Mouse (Mus musculus): ENCODE results near the gene Nup210l. TPM values are rescaled to one million over a fixed set of nuclear protein-coding genes. Genes with fewer than 3 reads are reported as not detected.

The Nup210l gene
- polyA plus RNA-seq, 1 experiment: 55.5 TPM

DNA sequence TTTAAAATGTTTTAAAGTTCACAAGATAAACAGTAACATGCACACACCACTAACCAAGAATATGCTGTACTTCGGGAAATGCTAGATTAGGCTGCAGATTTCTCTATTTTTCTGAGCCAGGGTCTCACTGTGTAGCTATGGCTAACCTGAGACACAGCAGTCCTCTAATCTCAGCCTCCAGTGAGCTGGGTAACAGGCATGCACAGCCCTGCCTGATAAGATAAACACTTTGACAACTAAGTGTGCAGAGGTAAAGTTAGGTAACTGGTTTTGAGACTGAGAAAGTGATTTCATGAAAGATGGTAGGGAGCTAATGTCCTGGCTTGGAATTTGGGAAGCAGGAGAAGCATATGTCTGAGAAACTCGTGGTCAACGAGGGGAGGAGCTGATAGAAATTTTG, 9.5 kb upstream of the Nup210l start:
- no peak overlapping the region for H3K4me3 ChIP-seq (ENCODE audit: control insufficient read depth, low read depth, low read length)
- no peaks in the 10 kb centered on the region for H3K4me1 ChIP-seq (ENCODE audit: control insufficient read depth, insufficient read depth, low read length)
- H3K27ac ChIP-seq (ENCODE audit: control insufficient read depth, insufficient read depth, low read depth, low read length): no peak overlapping the region
- H3K36me3 ChIP-seq (ENCODE audit: control insufficient read depth, insufficient read depth, low read length): no peaks in the 10 kb centered on the region
- TF ChIP-seq POLR2A (IDR thresholded peaks at IDR 0.05; ENCODE audit: control insufficient read depth, low read depth, low read length) (no peak), CTCF (IDR thresholded peaks at IDR 0.05; ENCODE audit: control insufficient read depth, insufficient read depth, insufficient replicate concordance, low read depth, low read length) (no peak)
- no peaks in the 10 kb centered on the region for H3K27me3 ChIP-seq (ENCODE audit: control insufficient read depth, insufficient read depth, low read length)

DNA sequence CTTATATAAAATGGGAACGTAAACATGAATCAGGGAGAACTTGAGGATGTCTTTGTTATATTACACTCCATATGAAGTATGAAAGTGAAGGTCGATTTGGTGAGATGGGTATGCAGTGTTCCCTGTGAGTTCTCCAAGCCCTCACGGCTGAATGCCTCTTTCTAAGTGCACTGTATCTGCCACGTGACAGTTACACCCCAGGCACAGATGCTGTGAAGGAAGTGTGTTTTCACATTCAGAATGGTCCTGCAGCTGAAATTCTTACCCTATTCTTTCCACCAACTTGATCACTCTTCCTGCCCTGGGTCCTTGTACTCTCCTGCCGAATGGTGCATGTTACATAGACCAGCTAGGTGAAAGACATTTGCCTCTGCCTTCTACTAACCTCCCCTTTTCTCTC, 6.0 kb upstream of the Nup210l start:
- Histone ChIP-seq H3K27me3 (ENCODE audit: control insufficient read depth, insufficient read depth, low read length) (no peaks in the 10 kb centered on the region), H3K4me3 (ENCODE audit: control insufficient read depth, low read depth, low read length) (no peak overlapping the region), H3K27ac (ENCODE audit: control insufficient read depth, insufficient read depth, low read depth, low read length) (no peak overlapping the region), H3K4me1 (ENCODE audit: control insufficient read depth, insufficient read depth, low read length) (no peaks in the 10 kb centered on the region), H3K36me3 (ENCODE audit: control insufficient read depth, insufficient read depth, low read length) (no peaks in the 10 kb centered on the region)
- TF ChIP-seq POLR2A (IDR thresholded peaks at IDR 0.05; ENCODE audit: control insufficient read depth, low read depth, low read length) (no peak), CTCF (IDR thresholded peaks at IDR 0.05; ENCODE audit: control insufficient read depth, insufficient read depth, insufficient replicate concordance, low read depth, low read length) (no peak)

DNA sequence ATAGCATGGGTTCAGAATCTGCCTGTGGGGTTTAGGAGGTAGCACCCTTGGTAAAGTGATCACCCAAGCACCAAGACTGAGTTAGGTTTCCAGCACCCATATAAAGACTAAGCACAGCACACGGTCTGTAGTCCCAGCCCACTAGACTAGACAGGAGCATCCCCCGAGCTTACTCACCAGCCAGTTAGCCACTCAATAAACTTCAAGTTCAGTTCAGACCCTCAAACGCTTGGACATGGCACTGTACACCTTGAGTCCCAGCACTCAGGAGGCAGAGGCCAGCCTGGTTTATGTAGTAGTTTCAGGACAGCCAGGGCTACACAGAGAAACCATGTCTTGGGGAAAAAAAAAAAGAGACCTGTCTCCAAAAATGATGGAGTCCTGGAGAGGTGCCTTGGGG, 2.9 kb upstream of the Nup210l start:
- no peaks in the 10 kb centered on the region for H3K27me3 ChIP-seq (ENCODE audit: control insufficient read depth, insufficient read depth, low read length)

DNA sequence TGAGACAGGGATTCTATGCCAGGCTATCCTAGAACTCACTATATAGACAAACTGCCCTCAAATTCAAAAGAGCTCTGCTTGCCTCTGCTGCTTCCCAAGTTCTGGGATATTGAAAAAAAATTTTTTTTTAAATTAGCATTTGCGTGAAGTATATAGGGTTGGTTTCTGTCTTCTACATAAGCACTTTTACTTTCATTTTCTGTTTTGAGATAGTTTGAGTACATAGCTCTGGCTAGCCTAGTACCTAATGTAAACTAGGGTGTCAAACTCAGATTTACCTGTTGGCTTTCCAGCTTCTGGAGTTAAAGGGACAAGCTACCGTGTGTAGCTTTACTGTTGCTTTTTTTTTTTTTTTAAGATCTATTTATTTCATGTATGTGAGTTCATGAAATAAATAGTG, 2.3 kb upstream of the Nup210l start:
- H3K27me3 ChIP-seq (ENCODE audit: control insufficient read depth, insufficient read depth, low read length): no peaks in the 10 kb centered on the region
- peaks cover 3% of the 10 kb centered on the region; the same call in 1 of the 2 replicates for H3K4me1 ChIP-seq (ENCODE audit: control insufficient read depth, insufficient read depth, low read length)
- no peak overlapping the region for H3K4me3 ChIP-seq (ENCODE audit: control insufficient read depth, low read depth, low read length)
- no peaks in the 10 kb centered on the region for H3K36me3 ChIP-seq (ENCODE audit: control insufficient read depth, insufficient read depth, low read length)
- no peak overlapping the region for H3K27ac ChIP-seq (ENCODE audit: control insufficient read depth, insufficient read depth, low read depth, low read length)
- TF ChIP-seq POLR2A (IDR thresholded peaks at IDR 0.05; ENCODE audit: control insufficient read depth, low read depth, low read length) (no peak), CTCF (IDR thresholded peaks at IDR 0.05; ENCODE audit: control insufficient read depth, insufficient read depth, insufficient replicate concordance, low read depth, low read length) (no peak)

More for the DNA sequence above, 2.9 kb upstream of the Nup210l start:
- no peak overlapping the region for H3K27ac ChIP-seq (ENCODE audit: control insufficient read depth, insufficient read depth, low read depth, low read length)
- no peaks in the 10 kb centered on the region for H3K36me3 ChIP-seq (ENCODE audit: control insufficient read depth, insufficient read depth, low read length)
- H3K4me3 ChIP-seq (ENCODE audit: control insufficient read depth, low read depth, low read length): no peak overlapping the region
- TF ChIP-seq POLR2A (IDR thresholded peaks at IDR 0.05; ENCODE audit: control insufficient read depth, low read depth, low read length): no peak
- TF ChIP-seq CTCF (IDR thresholded peaks at IDR 0.05; ENCODE audit: control insufficient read depth, insufficient read depth, insufficient replicate concordance, low read depth, low read length): no peak
- H3K4me1 ChIP-seq (ENCODE audit: control insufficient read depth, insufficient read depth, low read length): peaks cover 3% of the 10 kb centered on the region; the same call in 1 of the 2 replicates

DNA sequence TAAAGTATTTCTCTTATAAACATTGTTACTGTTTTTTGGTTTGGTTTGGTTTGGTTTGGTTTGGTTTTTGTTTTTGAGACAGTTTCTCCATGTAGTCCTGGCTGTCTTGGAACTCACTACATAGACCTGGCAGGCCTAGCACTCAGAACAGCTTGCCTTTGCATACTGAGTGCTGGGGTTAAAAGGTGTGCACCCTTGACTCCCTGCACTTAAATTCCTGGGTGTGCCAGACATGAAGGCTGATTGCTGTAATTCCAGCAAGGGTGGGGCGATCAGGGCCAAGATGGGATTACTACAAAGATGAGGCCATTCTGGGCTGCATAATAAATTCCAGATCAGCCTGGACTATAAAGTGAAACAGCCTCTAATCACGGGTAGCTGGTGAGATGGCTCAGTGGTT, 1.7 kb upstream of the Nup210l start:
- TF ChIP-seq CTCF (IDR thresholded peaks at IDR 0.05; ENCODE audit: control insufficient read depth, insufficient read depth, insufficient replicate concordance, low read depth, low read length) (no peak), POLR2A (IDR thresholded peaks at IDR 0.05; ENCODE audit: control insufficient read depth, low read depth, low read length) (no peak)
- Histone ChIP-seq H3K4me1 (ENCODE audit: control insufficient read depth, insufficient read depth, low read length) (peaks cover 3% of the 10 kb centered on the region; the same call in 1 of the 2 replicates), H3K36me3 (ENCODE audit: control insufficient read depth, insufficient read depth, low read length) (no peaks in the 10 kb centered on the region)

DNA sequence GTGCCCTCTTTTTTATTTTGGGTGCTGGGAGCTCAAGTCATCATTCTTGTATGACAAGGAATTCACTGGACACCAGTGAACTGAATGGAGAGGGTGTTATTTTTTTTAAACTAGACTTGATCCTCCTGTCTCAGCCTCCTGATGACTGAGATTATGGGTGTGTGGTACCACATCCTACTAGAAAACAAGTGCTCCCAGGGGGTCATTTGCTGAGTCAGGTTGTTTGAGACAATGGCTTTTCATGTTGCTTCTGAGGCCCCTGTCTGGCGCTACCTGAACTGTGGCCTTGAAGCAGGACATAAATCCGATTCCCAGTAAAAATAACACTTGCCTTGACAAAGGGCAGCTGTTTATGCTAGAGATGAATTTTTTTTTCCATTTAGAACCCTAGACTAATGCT, 756 bp upstream of the Nup210l start:
- Histone ChIP-seq H3K4me3 (ENCODE audit: control insufficient read depth, low read depth, low read length) (no peak overlapping the region), H3K4me1 (ENCODE audit: control insufficient read depth, insufficient read depth, low read length) (peaks cover 3% of the 10 kb centered on the region; the same call in 1 of the 2 replicates), H3K27ac (ENCODE audit: control insufficient read depth, insufficient read depth, low read depth, low read length) (no peak overlapping the region), H3K27me3 (ENCODE audit: control insufficient read depth, insufficient read depth, low read length) (no peaks in the 10 kb centered on the region), H3K36me3 (ENCODE audit: control insufficient read depth, insufficient read depth, low read length) (no peaks in the 10 kb centered on the region)
- TF ChIP-seq POLR2A (IDR thresholded peaks at IDR 0.05; ENCODE audit: control insufficient read depth, low read depth, low read length) (no peak), CTCF (IDR thresholded peaks at IDR 0.05; ENCODE audit: control insufficient read depth, insufficient read depth, insufficient replicate concordance, low read depth, low read length) (no peak)

More for the DNA sequence above, 1.7 kb upstream of the Nup210l start:
- H3K27ac ChIP-seq (ENCODE audit: control insufficient read depth, insufficient read depth, low read depth, low read length): no peak overlapping the region
- no peak overlapping the region for H3K4me3 ChIP-seq (ENCODE audit: control insufficient read depth, low read depth, low read length)
- no peaks in the 10 kb centered on the region for H3K27me3 ChIP-seq (ENCODE audit: control insufficient read depth, insufficient read depth, low read length)

DNA sequence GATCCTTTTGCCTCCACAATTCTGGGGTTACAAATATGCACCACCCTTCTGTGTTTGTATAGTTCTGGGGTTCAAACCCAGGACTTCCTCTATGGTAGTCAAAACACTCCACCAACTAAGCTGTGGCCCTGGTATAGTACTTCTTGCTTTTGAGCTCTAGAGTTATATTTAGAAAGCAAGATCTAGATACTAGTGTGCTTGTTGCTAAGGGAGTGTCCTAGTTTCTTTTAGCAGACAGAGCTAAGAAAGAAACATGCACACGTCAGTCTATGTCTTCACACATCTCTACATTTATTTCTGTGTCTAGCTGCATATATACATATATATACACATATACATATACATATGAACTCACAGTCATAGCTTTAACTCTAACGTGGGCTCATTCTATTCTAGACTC, 7.8 kb downstream of the Nup210l start:
- Histone ChIP-seq H3K27ac (ENCODE audit: control insufficient read depth, insufficient read depth, low read depth, low read length) (no peak overlapping the region), H3K4me3 (ENCODE audit: control insufficient read depth, low read depth, low read length) (no peak overlapping the region), H3K27me3 (ENCODE audit: control insufficient read depth, insufficient read depth, low read length) (no peaks in the 10 kb centered on the region), H3K4me1 (ENCODE audit: control insufficient read depth, insufficient read depth, low read length) (no peaks in the 10 kb centered on the region), H3K36me3 (ENCODE audit: control insufficient read depth, insufficient read depth, low read length) (no peaks in the 10 kb centered on the region; the same call in none of the 2 replicates)
- TF ChIP-seq POLR2A (IDR thresholded peaks at IDR 0.05; ENCODE audit: control insufficient read depth, low read depth, low read length) (no peak), CTCF (IDR thresholded peaks at IDR 0.05; ENCODE audit: control insufficient read depth, insufficient read depth, insufficient replicate concordance, low read depth, low read length) (no peak)

DNA sequence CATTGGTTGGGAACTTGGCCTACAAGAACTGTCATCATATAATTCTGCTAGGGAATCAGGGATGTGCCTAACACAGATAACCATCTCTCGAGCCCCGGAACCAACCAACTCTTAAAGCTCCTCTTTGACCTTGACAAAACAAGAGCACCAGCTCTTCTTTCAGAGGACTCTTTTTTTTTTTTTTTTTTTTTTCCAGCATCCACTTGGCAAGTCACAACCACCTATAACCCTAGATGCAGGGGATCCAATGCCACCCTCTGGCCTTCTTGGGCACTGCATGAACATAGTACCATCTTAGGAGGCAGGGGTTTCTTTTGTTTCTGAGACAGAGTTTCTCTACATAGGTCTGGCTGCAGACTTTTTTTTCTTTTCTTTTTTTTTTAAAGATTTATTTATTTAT, 10.4 kb downstream of the Nup210l start:
- Histone ChIP-seq H3K36me3 (ENCODE audit: control insufficient read depth, insufficient read depth, low read length) (no peaks in the 10 kb centered on the region; the same call in none of the 2 replicates), H3K27me3 (ENCODE audit: control insufficient read depth, insufficient read depth, low read length) (no peaks in the 10 kb centered on the region), H3K4me3 (ENCODE audit: control insufficient read depth, low read depth, low read length) (no peak overlapping the region), H3K4me1 (ENCODE audit: control insufficient read depth, insufficient read depth, low read length) (no peaks in the 10 kb centered on the region), H3K27ac (ENCODE audit: control insufficient read depth, insufficient read depth, low read depth, low read length) (no peak overlapping the region)
- TF ChIP-seq CTCF (IDR thresholded peaks at IDR 0.05; ENCODE audit: control insufficient read depth, insufficient read depth, insufficient replicate concordance, low read depth, low read length) (no peak), POLR2A (IDR thresholded peaks at IDR 0.05; ENCODE audit: control insufficient read depth, low read depth, low read length) (no peak)

Measured in testis, adult 2 months (tissue).